Mouse (Mus musculus) C2C12 (cell line): ENCODE results near the gene Sez6l. TPM values are rescaled to one million over a fixed set of nuclear protein-coding genes. Genes with fewer than 3 reads are reported as not detected.

Experiments
- H3K27me3 ChIP-seq: one replicate; pipeline ENCODE4 v1.6.1; 2011; ENCODE audit not compliant: control insufficient read depth, insufficient read depth, insufficient read length
- H3K36me3 ChIP-seq: one replicate; pipeline ENCODE4 v1.6.1; 2011; ENCODE audit not compliant: control insufficient read depth, insufficient read depth
- H3K4me3 ChIP-seq: one replicate; pipeline ENCODE4 v1.5.1; 2011; ENCODE audit warnings: mild to moderate bottlenecking, control low read depth; ENCODE audit not compliant: poor library complexity, insufficient read depth, severe bottlenecking
- H3K79me2 ChIP-seq: one replicate; pipeline ENCODE4 v1.6.1; 2011; ENCODE audit not compliant: control insufficient read depth, insufficient read depth
- H3K79me3 ChIP-seq: one replicate; pipeline ENCODE4 v1.6.1; 2011; ENCODE audit warnings: low read depth, control low read depth
- H3ac ChIP-seq: one replicate; pipeline ENCODE3; 2011; ENCODE audit warnings: low read depth; ENCODE audit not compliant: control insufficient read depth, insufficient read length
- CEBPB ChIP-seq: IDR thresholded peaks from one replicate; pipeline ENCODE4 v1.6.1; 2011; ENCODE audit warnings: low read depth, mild to moderate bottlenecking, control low read depth, moderate library complexity
- CTCF ChIP-seq: IDR thresholded peaks from one replicate; pipeline ENCODE4 v1.5.1; 2011; ENCODE audit not compliant: control insufficient read depth, insufficient read depth, insufficient read length
- FOSL1 ChIP-seq: IDR thresholded peaks from one replicate; pipeline ENCODE4 v1.8.0; 2011; ENCODE audit warnings: mild to moderate bottlenecking, low read length; ENCODE audit not compliant: poor library complexity, insufficient read depth, severe bottlenecking
- MAX ChIP-seq: IDR thresholded peaks from one replicate; pipeline ENCODE4 v1.6.1; 2011; ENCODE audit warnings: mild to moderate bottlenecking, control low read depth
- MYOD1 ChIP-seq: IDR thresholded peaks from one replicate; pipeline ENCODE4 v1.6.1; 2011; ENCODE audit warnings: low read depth; ENCODE audit not compliant: control insufficient read depth, insufficient read length
- MYOG ChIP-seq: IDR thresholded peaks from one replicate; pipeline ENCODE4 v1.6.1; 2011; ENCODE audit not compliant: control insufficient read depth, insufficient read length; ENCODE audit errors: extremely low read depth
- USF1 ChIP-seq: IDR thresholded peaks from one replicate; pipeline ENCODE4 v1.6.1; 2011; ENCODE audit warnings: low read depth, mild to moderate bottlenecking, control low read depth, moderate library complexity
- polyA plus RNA-seq: library from polyadenylated mRNA; unstranded; fragments of >200 nt; fragmentation: generic; extraction: Trizol; gene quantifications from one replicate; pipeline ENCODE4 v1.2.1, GENCODE M21; 2012; ENCODE audit warnings: missing spikeins

Gene Sez6l
- polyA plus RNA-seq, 1 experiment: not detected

DNA sequence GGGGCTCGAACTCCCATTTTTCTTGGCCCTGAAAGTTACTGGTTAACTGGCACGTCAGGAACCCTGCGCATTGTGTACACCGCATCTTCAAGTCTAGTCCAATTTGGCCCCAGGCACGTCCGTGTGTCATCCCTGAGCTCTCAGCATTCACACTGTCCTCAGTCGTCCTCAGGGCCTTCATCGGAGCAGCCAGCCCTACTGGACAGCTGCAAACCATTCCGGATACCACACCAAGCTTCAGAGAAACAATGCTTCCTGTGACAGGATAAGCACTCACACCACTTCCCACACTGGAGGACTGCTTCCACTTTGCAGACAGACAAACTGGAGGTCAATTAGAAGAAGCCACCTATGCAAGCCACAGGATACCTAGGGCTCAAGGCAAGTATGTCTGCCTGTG lies 123.9 kb downstream of the Sez6l start:
- Histone ChIP-seq H3K27me3 (peaks cover 35% of the 10 kb centered on the region), H3K79me3 (no peaks in the 10 kb centered on the region), H3K79me2 (no peaks in the 10 kb centered on the region), H3ac (no peak overlapping the region), H3K4me3 (no peak overlapping the region), H3K36me3 (no peaks in the 10 kb centered on the region)
- TF ChIP-seq CTCF (no peak), MYOG (no peak), MYOD1 (no peak), MAX (no peak), FOSL1 (no peak), USF1 (no peak), CEBPB (no peak)

DNA sequence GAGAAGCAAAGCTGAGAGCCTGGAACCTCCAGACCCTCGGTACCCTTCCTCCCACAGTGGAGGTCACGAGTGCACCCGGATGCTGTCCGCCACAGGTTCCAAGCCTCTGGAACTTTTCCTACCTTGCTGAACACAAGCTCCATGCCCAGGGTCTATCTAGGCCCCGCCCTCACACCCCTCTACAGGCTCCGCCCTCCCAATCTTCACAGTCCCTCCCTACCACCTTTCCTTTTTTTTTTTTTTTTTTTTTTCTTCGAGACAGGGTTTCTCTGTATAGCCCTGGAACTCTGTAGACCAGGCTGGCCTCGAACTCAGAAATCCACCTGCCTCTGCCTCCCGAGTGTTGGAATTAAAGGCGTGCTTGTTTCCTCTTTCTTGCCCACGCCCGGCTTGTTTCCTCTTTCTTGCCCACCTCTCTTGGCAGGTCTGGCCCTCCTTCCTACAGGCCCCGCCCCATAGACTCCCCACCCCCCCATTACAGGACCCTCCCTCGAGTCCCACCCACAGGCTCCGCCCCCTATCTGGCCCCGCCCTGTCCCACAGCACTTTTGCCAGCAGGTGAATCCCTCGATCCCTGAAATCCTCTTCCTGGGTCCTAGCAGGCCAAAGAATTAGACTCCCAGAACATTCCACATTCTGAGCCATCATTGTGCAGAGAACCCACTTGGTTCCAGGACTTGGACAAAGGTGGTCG lies 128.1 kb downstream of the Sez6l start, which contains the start of gene Gm6588:
Gene Gm6588, plus strand, starts transcription at position 680 of the 694 bp plus-strand sequence.
- Histone ChIP-seq H3K27me3 (peaks cover 28% of the 10 kb centered on the region), H3ac (no peak within 1 kb of the TSS), H3K36me3 (no peaks in the 10 kb centered on the region), H3K4me3 (no peak within 1 kb of the TSS), H3K79me2 (no peaks in the 10 kb centered on the region), H3K79me3 (no peaks in the 10 kb centered on the region)
- no peak for TF ChIP-seq FOSL1
- no peak for TF ChIP-seq MAX
- TF ChIP-seq CEBPB: no peak
- no peak for TF ChIP-seq MYOD1
- no peak for TF ChIP-seq CTCF
- no peak for TF ChIP-seq MYOG
- no peak for TF ChIP-seq USF1

DNA sequence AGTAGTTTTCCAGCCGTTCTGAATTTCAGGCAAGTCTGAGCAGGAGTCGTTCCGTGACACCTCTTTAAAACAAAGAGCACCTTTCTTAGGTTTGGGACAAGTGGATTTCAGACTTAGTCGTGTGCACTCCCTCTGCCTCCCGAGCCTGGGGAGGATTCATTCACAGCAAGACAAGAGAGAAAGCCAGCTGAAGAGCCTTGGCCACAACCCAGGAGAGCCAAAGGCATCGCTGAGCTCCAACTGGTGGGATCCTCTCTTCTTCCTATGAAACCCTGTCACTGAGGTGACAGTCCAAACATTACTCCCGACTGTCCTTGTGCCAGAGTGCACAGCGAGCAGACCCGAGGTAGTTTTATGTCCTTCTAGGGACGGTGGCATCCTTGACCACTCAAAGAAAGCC lies 138.4 kb downstream of the Sez6l start:
- Histone ChIP-seq H3K27me3 (peaks cover 73% of the 10 kb centered on the region), H3ac (no peak overlapping the region), H3K36me3 (no peaks in the 10 kb centered on the region), H3K4me3 (no peak overlapping the region), H3K79me3 (no peaks in the 10 kb centered on the region), H3K79me2 (no peaks in the 10 kb centered on the region)
- TF ChIP-seq MAX: no peak
- TF ChIP-seq MYOD1: no peak
- TF ChIP-seq CEBPB: no peak
- no peak for TF ChIP-seq USF1
- TF ChIP-seq FOSL1: no peak
- no peak for TF ChIP-seq CTCF
- TF ChIP-seq MYOG: no peak

DNA sequence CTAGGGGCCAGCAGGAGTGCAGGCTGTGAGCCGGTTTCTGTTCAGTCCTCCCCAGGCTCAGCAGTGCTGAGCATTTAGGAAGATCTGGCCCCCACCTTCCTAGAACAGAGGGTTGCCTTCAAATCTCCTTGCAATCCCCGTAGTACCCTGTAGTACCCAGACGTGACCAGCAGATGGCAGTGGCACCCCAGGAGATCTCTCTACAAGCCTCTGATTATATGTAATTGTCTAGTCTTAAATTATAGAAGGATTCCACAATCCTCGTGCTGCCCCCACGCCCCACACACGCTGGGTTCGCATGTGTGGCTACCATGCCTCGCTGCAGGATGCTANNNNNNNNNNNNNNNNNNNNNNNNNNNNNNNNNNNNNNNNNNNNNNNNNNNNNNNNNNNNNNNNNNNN lies 144.0 kb downstream of the Sez6l start:
- TF ChIP-seq MYOG (no peak), CEBPB (no peak), MAX (no peak), CTCF (peak; percentile 57), FOSL1 (no peak), USF1 (no peak), MYOD1 (no peak)
- H3K79me3 ChIP-seq: no peaks in the 10 kb centered on the region

DNA sequence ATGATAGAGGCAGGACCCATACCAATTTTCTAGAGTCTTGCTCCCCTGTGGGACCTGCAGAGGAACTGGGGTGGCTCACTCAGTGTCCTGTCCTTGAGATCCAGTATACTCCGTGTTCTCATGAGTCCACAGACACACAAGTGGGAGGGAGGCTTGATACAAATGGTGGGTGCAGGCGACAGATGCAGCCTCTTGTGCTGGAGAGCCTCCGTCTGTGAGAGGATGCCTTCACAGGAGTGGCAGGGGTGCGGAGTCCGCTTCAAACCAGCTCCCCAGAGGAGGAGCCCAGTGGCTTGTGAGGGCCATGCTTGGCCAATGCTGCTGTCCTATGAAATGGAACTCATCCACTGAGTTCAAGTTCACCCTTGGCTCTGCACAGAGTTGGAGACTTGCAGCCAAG lies 145.0 kb downstream of the Sez6l start:
- Histone ChIP-seq H3K79me2 (no peaks in the 10 kb centered on the region), H3K27me3 (peaks cover 55% of the 10 kb centered on the region), H3K79me3 (no peaks in the 10 kb centered on the region), H3K36me3 (no peaks in the 10 kb centered on the region), H3ac (no peak overlapping the region), H3K4me3 (no peak overlapping the region)
- TF ChIP-seq MAX (no peak), MYOG (no peak), USF1 (no peak), MYOD1 (no peak), CEBPB (no peak), FOSL1 (no peak), CTCF (no peak)

More for the DNA sequence above, 144.0 kb downstream of the Sez6l start:
- Histone ChIP-seq H3K27me3 (peaks cover 62% of the 10 kb centered on the region), H3K4me3 (no peak overlapping the region), H3K79me2 (no peaks in the 10 kb centered on the region), H3ac (no peak overlapping the region), H3K36me3 (no peaks in the 10 kb centered on the region)
